Mouse (Mus musculus) brain, embryonic 14.5 days (tissue): ENCODE data around the gene Dgkz. TPM values are rescaled to one million over a fixed set of nuclear protein-coding genes. Genes with fewer than 3 reads are reported as not detected.

ENCODE experiments used
- DNase-seq: peaks from one replicate; pipeline ENCODE4 v3.0.0-alpha.2; 2011; ENCODE audit warnings: low read depth
- CTCF ChIP-seq: fragments of 200-500 bp; IDR thresholded peaks from 2 replicates; pipeline ENCODE4 v1.5.1; 2012; ENCODE audit warnings: inconsistent platforms, mild to moderate bottlenecking, moderate library complexity, borderline replicate concordance; ENCODE audit not compliant: insufficient read depth, insufficient read length; ENCODE audit errors: extremely low read depth
- POLR2A ChIP-seq: fragments of 200-500 bp; IDR thresholded peaks from 2 replicates; pipeline ENCODE4 v1.6.1; 2012; ENCODE audit warnings: mild to moderate bottlenecking, inconsistent platforms, borderline replicate concordance; ENCODE audit not compliant: poor library complexity, insufficient read depth, insufficient read length, severe bottlenecking; ENCODE audit errors: extremely low read depth
- polyA plus RNA-seq: library from polyadenylated mRNA; depleted of rRNA; stranded (reverse); fragments of >200 nt; gene quantifications from 2 replicates; pipeline ENCODE4 v1.2.3, GENCODE M21; 2012

Dgkz gene
- polyA plus RNA-seq, 1 experiment = 102 TPM

DNA sequence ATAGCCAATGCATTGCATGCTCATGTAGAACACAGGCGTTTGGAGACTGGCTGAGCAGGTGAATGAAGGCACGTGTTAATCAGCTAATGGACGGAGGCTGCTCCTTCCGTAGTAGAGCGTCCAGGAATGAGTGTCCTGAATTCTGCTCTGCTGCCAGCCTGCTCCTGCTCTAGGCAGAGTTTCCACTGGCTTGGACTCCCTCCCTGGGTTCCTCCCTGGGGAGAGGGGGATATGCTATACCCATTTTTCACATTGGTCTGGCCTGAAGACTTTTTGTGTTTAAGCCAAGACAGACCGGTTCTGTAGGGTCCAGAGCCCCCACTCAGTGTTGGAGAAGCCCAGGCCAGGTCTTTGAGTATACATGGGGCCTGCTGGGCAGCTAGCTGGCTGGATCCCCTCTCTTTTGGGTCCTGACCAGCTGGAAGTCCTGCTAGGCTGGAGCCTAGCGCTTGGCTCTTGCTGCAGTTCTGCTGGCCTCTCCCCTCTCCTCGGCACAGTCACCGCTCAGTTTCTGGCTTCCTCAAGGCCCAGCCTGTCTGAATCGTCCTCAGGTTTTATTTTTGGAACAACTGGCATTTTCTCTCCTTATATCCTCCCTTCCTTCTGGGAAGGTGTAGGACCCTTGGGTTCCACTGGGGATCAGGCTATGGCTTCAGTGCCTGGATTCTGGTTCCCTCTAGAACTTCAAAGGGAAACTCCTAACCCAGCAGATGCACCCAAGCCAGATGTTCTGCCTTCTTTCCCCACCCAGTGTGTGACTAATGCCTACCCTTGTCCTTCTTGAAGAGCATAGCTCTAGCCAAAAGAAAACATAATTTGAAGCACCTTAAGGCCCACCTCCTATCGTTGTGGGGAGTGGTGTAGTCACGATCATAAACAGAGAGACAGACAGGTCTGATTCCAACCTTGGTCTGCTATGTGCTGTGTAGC lies 36.0 kb upstream of the Dgkz start:
- no peak for TF ChIP-seq CTCF
- TF ChIP-seq POLR2A = no peak
- DNase-seq = no peak

GRCm38 (mm10) chr2:92008623-92009404 lies 33.1 kb upstream of the Dgkz start:
- TF ChIP-seq POLR2A (no peak), CTCF (no peak)
- no peak for DNase-seq

DNA sequence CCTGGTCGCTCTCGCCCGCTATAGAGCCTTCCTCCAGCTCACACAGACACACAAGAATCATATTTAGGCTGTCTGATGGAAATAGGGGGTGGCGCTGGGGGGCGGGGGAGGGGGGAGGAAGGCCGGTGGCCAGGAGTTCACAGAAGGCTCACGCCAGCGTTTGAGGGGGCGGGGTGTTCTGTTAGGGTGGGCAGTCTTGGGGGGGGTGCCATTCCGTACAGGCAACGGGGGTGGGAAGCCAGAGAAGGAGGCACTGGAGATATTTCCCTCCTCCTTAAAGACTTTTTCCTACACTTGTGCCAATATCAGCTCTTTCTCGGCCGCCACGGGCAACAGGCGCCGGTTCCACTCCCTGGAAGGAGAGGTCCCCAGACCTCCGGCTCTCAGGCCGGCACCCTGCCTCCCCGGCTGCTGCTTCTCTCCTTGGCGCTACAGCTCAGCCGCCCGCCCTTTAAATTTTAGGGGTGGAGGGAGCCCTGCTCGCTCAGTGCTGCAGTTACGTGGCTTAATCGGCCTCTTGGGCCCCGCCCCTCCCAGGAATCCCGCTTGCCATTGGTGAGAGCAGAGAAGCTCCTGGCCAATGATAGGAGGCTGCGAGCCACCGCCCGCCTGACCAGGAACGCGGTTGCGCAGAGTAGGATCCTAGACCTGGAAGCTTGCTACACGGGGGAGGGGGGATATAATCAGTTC lies 32.4 kb upstream of the Dgkz start:
- peak; percentile 99 for DNase-seq
- no peak for TF ChIP-seq CTCF
- TF ChIP-seq POLR2A = peak; percentile 27; the same call in 1 of the 2 replicates

DNA sequence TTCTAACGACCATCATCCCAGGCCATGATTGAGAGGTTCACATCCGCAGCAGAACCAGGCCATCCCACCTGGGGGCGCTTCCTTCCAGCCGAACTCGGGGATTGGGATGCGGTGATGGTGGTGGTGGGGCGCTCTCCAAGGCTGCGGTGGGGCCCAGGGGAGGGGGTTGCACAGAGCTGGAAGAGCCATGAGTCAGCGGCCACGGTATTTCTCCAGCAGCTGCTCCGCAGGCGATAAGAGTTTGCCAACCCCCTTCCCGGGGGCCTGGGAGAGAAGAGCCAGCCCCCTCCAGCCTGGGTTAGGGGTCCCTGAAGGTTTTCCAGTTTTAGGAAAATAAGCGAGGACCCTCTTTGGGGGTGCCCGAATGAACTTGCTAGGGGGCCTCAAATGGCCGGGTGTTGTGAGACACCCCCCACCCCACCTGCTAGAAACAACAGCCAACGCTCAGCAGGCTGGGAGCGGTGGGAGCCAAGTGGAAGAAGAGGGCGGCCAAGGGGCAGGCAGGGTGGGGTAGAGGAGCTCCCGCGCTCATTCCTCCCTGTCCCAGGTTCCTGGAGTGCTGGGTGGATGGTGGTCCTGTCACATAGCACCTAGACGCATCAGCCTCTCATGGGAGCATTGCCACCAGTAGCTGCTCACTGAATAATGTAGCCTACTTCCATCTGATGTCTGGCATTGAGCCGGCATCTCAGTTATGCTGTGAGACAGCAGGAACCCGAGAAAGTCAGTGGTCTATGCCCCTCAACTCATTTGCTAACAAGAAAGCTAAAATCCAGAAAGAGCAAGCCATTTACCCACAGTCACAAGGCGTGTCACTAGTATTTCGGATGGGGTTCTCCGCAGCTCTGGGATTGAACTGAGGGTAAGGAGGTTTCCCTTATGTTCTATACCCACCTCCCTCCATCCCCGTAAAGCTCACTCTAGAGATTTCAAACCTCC lies 31.6 kb upstream of the Dgkz start:
- peak; percentile 71 for DNase-seq
- TF ChIP-seq CTCF (peak; percentile 61; the same call in 1 of the 2 replicates), POLR2A (no peak)

GRCm38 (mm10) chr2:92006491-92006890 lies 30.8 kb upstream of the Dgkz start:
- TF ChIP-seq CTCF (no peak), POLR2A (no peak)
- no peak for DNase-seq

DNA sequence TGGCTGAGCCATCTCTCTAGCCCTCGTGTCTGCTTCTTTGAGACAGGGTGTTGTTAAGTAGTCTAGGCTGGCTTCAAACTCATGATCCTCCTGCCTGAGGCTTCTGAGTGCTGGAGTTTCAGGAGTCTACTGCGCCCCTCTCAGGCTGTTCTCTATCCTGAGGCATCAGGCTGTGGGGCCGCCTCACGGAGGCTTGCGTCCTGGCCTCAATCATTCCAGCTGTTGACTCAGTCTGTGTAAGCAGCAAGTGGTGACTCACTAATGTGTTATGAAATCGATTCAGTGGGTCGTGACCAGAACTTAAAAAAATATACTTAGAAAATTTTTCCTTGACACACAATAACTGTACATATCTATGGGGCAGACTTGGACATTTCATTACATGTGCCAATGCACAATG lies 29.0 kb upstream of the Dgkz start:
- DNase-seq = no peak
- TF ChIP-seq POLR2A = no peak
- no peak for TF ChIP-seq CTCF

GRCm38 (mm10) chr2:91997905-91998608 lies 22.4 kb upstream of the Dgkz start:
- peak; percentile 6 for DNase-seq
- no peak for TF ChIP-seq CTCF
- TF ChIP-seq POLR2A = no peak

GRCm38 (mm10) chr2:91996006-91996405 lies 20.3 kb upstream of the Dgkz start:
- DNase-seq = no peak
- TF ChIP-seq CTCF (no peak), POLR2A (no peak)

DNA sequence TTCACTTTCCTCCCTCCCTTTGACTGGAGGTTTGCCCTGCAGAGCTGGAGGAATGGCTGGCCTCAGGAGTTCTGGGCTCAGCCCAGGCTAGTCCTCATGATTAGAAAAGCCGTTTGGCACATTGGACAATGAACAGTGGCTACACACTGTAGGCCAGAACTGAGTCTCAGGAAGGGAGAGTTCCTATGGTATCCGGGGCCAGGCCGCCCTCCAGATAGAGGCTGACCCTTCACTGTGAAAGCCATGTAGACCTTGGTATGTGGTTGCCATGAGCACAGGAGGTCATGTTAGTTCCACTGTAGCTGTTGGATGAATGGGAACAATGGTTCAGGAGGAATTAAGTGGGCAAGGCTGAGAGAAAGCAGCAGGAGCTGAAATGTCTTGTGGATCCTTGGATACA lies 17.7 kb upstream of the Dgkz start:
- TF ChIP-seq CTCF (no peak), POLR2A (no peak)
- DNase-seq = no peak
